Mouse (Mus musculus): ENCODE data around the gene Tfap2b.

Tfap2b gene

GRCm38 (mm10) chr1:19233857-19234256 lies 25.1 kb downstream of the Tfap2b start:
- no peak for DNase-seq (ENCODE audit: low spot score in 2 of 2)

- DNase-seq (ENCODE audit: low spot score in 2 of 2), result no peak
Measured at GRCm38 (mm10) chr1:19234432-19235205, 25.9 kb downstream of the Tfap2b start.

GRCm38 (mm10) chr1:19236051-19236450 lies 27.3 kb downstream of the Tfap2b start:
- no peak for DNase-seq (ENCODE audit: low spot score in 2 of 2)

- DNase-seq (ENCODE audit: low spot score in 2 of 2), result no peak
Measured at GRCm38 (mm10) chr1:19236591-19236990, 27.9 kb downstream of the Tfap2b start.

- DNase-seq (ENCODE audit: low spot score in 2 of 2), result no peak
Measured at GRCm38 (mm10) chr1:19237061-19237460, 28.3 kb downstream of the Tfap2b start.

GRCm38 (mm10) chr1:19237721-19238410 lies 29.2 kb downstream of the Tfap2b start:
- DNase-seq (ENCODE audit: low spot score in 2 of 2), result no peak

GRCm38 (mm10) chr1:19240054-19240453 lies 31.3 kb downstream of the Tfap2b start:
- no peak for DNase-seq (ENCODE audit: low spot score in 2 of 2)

- DNase-seq (ENCODE audit: low spot score in 2 of 2), result no peak
Measured at GRCm38 (mm10) chr1:19241316-19241715, 32.6 kb downstream of the Tfap2b start.

GRCm38 (mm10) chr1:19242021-19242420 lies 33.3 kb downstream of the Tfap2b start:
- no peak for DNase-seq (ENCODE audit: low spot score in 2 of 2)

- DNase-seq (ENCODE audit: low spot score in 2 of 2), result no peak
Measured at GRCm38 (mm10) chr1:19245032-19245431, 36.3 kb downstream of the Tfap2b start.

GRCm38 (mm10) chr1:19251286-19251685 lies 42.6 kb downstream of the Tfap2b start:
- DNase-seq (ENCODE audit: low spot score in 2 of 2), result no peak

- no peak for DNase-seq (ENCODE audit: low spot score in 2 of 2)
Measured at GRCm38 (mm10) chr1:19269596-19269995, 60.9 kb downstream of the Tfap2b start.
